25 mouse cellular contexts compared by ENCODE assay signal in the genomic region with DNA sequence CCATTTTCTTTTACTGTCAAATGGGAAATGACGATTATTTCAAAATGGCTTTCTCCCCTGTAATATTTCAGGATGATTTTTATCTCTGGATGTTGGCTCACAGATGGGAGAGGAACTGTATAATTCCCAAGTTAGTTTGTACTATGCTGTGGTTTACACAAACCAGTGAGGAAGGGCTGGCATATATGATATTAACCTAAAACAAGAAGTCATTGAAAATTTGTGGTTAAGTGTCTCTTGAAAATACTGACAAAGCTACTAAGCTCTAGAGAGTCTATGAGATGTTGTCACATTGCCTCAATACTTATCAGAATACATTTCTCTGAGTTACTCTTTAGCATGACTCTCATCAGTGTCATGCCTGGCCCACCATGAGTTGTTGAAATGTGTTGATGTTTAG.
A peak's percentile ranks its signal among the peaks of the same experiment; 100 is the strongest.
DNase-seq lines count a peak whose midpoint lies in the region; ATAC-seq and TF ChIP-seq lines count a peak whose summit lies in the region.
"Had no signal": no experiment of that assay in that cellular context is flagged by ENCODE, and none has a peak within 500 bp of the region (broad histone marks: within the 10 kb centered on the region; RNA-seq: fewer than 3 reads in every experiment).

No protein-coding gene starts in this region.

- no peaks in the 10 kb centered on the region for H3K27me3 ChIP-seq in midbrain, embryonic 15.5 days (replicated peaks)
- H3K27me3 ChIP-seq: embryonic facial prominence, embryonic 12.5 days; embryonic facial prominence, embryonic 15.5 days had no signal

- no peak overlapping the region for H3K4me3 ChIP-seq in layer of hippocampus, adult 2 months
- no peak overlapping the region for H3K4me3 ChIP-seq in midbrain, embryonic 15.5 days
- H3K4me3 ChIP-seq: embryonic facial prominence, embryonic 12.5 days; embryonic facial prominence, embryonic 15.5 days; gastrocnemius, adult 2 months had no signal

- peak; percentile 36 to 37; a peak in 2 of 4 replicates for ATAC-seq in hematopoietic stem cell, adult 5-6 weeks (replicated peaks in 1 of 2; ENCODE audit: insufficient read depth in 1 of 2, low FRiP score in 2 of 2, low TSS enrichment in 1 of 2, low read depth in 1 of 2, poor library complexity in 2 of 2, severe bottlenecking in 2 of 2)
- no peak for ATAC-seq in midbrain, embryonic 15.5 days (replicated peaks)
- ATAC-seq: CD4-positive, CD25-positive, alpha-beta regulatory T cell, adult 4 months; forebrain, embryonic 14.5 days; forebrain, postnatal 0 days; hindbrain, postnatal 0 days; inflammation-experienced regulatory T-cells, adult 6 months; intestine, embryonic 16.5 days had no signal

- peak overlapping the region; percentile 67; the same call in 1 of the 2 replicates for H3K27ac ChIP-seq in layer of hippocampus, adult 2 months
- no peak overlapping the region for H3K27ac ChIP-seq in midbrain, embryonic 15.5 days
- H3K27ac ChIP-seq: embryonic facial prominence, embryonic 12.5 days; embryonic facial prominence, embryonic 15.5 days; hindbrain, embryonic 14.5 days; hindbrain, postnatal 0 days had no signal

- no peaks in the 10 kb centered on the region for H3K36me3 ChIP-seq in midbrain, embryonic 15.5 days (replicated peaks)
- H3K36me3 ChIP-seq: embryonic facial prominence, embryonic 12.5 days; embryonic facial prominence, embryonic 15.5 days had no signal

- no peak for TF ChIP-seq CTCF in layer of hippocampus, adult 2 months (conservative IDR thresholded peaks at IDR 0.05)

- 93% methylated on average over 1 of the region's 1 CpGs for WGBS in midbrain, embryonic 15.5 days

- no peaks in the 10 kb centered on the region for H3K4me1 ChIP-seq in midbrain, embryonic 15.5 days
- H3K4me1 ChIP-seq: embryonic facial prominence, embryonic 12.5 days; embryonic facial prominence, embryonic 15.5 days had no signal

- no peak overlapping the region for H3K9ac ChIP-seq in midbrain, embryonic 15.5 days
- H3K9ac ChIP-seq: embryonic facial prominence, embryonic 12.5 days; embryonic facial prominence, embryonic 15.5 days; forebrain, postnatal 0 days; hindbrain, embryonic 14.5 days had no signal

- no peaks in the 10 kb centered on the region for H3K9me3 ChIP-seq in midbrain, embryonic 15.5 days
- H3K9me3 ChIP-seq: embryonic facial prominence, embryonic 12.5 days; embryonic facial prominence, embryonic 15.5 days had no signal

- no peak for DNase-seq in layer of hippocampus, adult 2 months (ENCODE audit: low spot score in 2 of 2)
- DNase-seq in layer of hippocampus, postnatal 10 days (ENCODE audit: low spot score in 2 of 2): no peak
- DNase-seq in MEL-GATA-1-ER (ENCODE audit: extremely low read depth, low read depth): peak; percentile 58
- no peak for DNase-seq in testis, postnatal 10 days (ENCODE audit: low spot score)
- DNase-seq in cerebellum, adult 9-10 months: no peak
- DNase-seq: adrenal gland, adult 2 months; adrenal gland, postnatal 14 days; cerebellum, adult 11 months; cerebellum, adult 8-10 months; cerebellum, postnatal 14 days; forebrain, postnatal 0 days; gastrocnemius, adult 2 months; gastrocnemius, postnatal 25 days; heart, postnatal 36 days had no signal

- H3K4me2 ChIP-seq in midbrain, embryonic 15.5 days: no peak overlapping the region
- H3K4me2 ChIP-seq: embryonic facial prominence, embryonic 12.5 days; embryonic facial prominence, embryonic 15.5 days; heart, embryonic 11.5 days; hindbrain, embryonic 14.5 days had no signal
